Mouse (Mus musculus) hindbrain, embryonic 13.5 days (tissue): ENCODE measurements at regions not wholly inside any gene's neighbourhood (a gene's known extent, or its start where the extent isn't known, plus 50 kb on each side); places are given as distances from the start of the nearest gene placed in this dataset.

Experiments used
- ATAC-seq: fragments of 200-750 bp; cut with Nextera tagmentation; 2 replicates; pipeline ENCODE4 v1.8.0; 2017; ENCODE audit warnings: moderate TSS enrichment; ENCODE audit not compliant: low FRiP score
- H3K27ac ChIP-seq: fragments of 300-500 bp; sonication (generic); 2 replicates; pipeline ENCODE4 v1.5.1; 2015; ENCODE audit warnings: inconsistent platforms, mild to moderate bottlenecking, moderate library complexity
- H3K27me3 ChIP-seq: fragments of 300-500 bp; sonication (generic); 2 replicates; pipeline ENCODE4 v1.6.1; 2015; ENCODE audit warnings: mild to moderate bottlenecking, inconsistent platforms
- H3K36me3 ChIP-seq: fragments of 300-500 bp; sonication (generic); 2 replicates; pipeline ENCODE4 v1.6.1; 2015; ENCODE audit warnings: mild to moderate bottlenecking, inconsistent platforms
- H3K4me1 ChIP-seq: fragments of 300-500 bp; sonication (generic); replicated peaks from 2 replicates; pipeline ENCODE4 v1.6.1; 2015; ENCODE audit warnings: inconsistent platforms
- H3K4me2 ChIP-seq: fragments of 300-500 bp; sonication (generic); 2 replicates; pipeline ENCODE4 v1.6.1; 2015; ENCODE audit warnings: inconsistent platforms, mild to moderate bottlenecking, moderate library complexity
- H3K4me3 ChIP-seq: fragments of 300-500 bp; sonication (generic); 2 replicates; pipeline ENCODE4 v1.5.1; 2015; ENCODE audit warnings: mild to moderate bottlenecking, inconsistent platforms
- H3K9ac ChIP-seq: fragments of 300-500 bp; sonication (generic); 2 replicates; pipeline ENCODE4 v1.6.1; 2015; ENCODE audit warnings: mild to moderate bottlenecking, inconsistent platforms
- H3K9me3 ChIP-seq: fragments of 300-500 bp; sonication (generic); 2 replicates; pipeline ENCODE4 v1.6.1; 2016; ENCODE audit warnings: inconsistent platforms
- WGBS: fragments of 180-500 bp; shearing (Covaris S2); methylation state at CpG from one replicate; pipeline ENCODE4 v1.1.7; 2015; 5-methylcytosine and 5-hydroxymethylcytosine counted together

DNA sequence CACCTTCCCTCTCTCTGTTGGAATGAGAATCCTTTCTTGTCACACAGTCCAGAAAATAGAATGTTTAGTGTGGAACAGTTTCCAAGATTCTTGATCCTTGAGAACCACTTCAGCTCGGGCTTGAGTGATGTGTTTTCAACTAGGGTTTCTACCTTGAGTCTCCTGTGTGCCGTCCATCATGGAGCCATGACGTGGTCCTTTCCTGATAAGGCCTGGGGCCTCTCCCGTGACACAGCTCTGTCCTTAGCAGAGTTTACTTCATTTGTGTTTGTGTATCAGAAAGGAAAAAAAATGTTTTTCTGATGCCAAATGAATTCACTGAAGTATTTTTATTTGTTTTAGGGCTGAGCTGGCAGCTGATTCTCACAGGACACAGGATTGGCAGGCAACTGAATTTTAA is 148.6 kb downstream of the Mettl11b start:
- Histone ChIP-seq H3K4me3 (no peak overlapping the region), H3K9me3 (no peaks in the 10 kb centered on the region), H3K4me1 (peaks cover 4% of the 10 kb centered on the region; the same call in 1 of the 2 replicates), H3K4me2 (no peak overlapping the region), H3K27me3 (no peaks in the 10 kb centered on the region), H3K36me3 (no peaks in the 10 kb centered on the region), H3K9ac (no peak overlapping the region), H3K27ac (no peak overlapping the region)
- WGBS = 89% methylated on average over 4 of the region's 4 CpGs
- no peak for ATAC-seq

- H3K4me3 ChIP-seq = no peak overlapping the region
- 62% methylated on average over 2 of the region's 2 CpGs for WGBS
- no peaks in the 10 kb centered on the region for H3K27me3 ChIP-seq
- H3K4me2 ChIP-seq = no peak overlapping the region
- H3K9me3 ChIP-seq = no peaks in the 10 kb centered on the region
- H3K4me1 ChIP-seq = peaks cover 4% of the 10 kb centered on the region; the same call in 1 of the 2 replicates
- ATAC-seq = no peak
- no peaks in the 10 kb centered on the region for H3K36me3 ChIP-seq
- H3K27ac ChIP-seq = no peak overlapping the region
- no peak overlapping the region for H3K9ac ChIP-seq
These were observed 149.4 kb downstream of the Mettl11b start for GRCm38 (mm10) chr1:163575593-163575992.

DNA sequence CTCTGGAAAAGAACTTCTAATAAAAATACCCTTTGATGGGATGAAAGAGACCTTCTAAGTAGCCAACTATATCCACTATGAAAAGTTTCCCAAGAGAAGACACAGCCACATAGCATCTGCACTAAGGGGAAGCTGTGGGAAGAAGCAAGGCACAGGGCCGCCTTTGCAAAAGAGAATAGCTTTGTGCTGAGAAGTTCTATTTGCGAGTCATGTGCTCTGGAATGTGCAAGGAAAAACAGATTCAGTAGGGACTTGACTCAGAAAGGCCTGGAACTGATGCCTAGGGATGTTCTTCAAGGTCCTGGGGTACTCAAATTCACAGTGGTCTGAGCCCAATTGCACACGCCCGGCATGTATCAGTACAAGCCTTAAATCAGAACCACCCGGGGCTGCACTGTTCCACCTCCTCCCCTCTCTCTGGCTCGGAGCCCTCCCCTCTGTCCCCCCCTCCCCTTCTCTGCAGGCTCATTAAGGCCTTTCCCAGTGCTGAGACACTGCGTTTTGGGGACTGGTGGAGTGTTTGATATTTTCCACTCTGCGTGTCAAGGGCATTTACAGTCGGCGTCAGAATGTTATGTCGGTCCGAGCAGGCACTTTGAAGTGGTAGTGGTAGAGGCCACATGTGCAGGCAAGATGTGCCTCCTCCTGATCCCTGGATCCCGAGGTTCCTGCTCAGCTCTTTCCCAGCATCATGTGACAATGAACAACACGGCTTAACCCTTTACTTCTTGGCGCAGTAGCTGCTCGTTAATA is 150.4 kb downstream of the Mettl11b start:
- no peak overlapping the region for H3K4me3 ChIP-seq
- no peak overlapping the region for H3K9ac ChIP-seq
- WGBS = 68% methylated on average over 16 of the region's 16 CpGs
- H3K36me3 ChIP-seq = no peaks in the 10 kb centered on the region
- peak; percentile 46; the same call in 1 of the 2 replicates for ATAC-seq
- H3K27ac ChIP-seq = no peak overlapping the region
- H3K27me3 ChIP-seq = no peaks in the 10 kb centered on the region
- no peaks in the 10 kb centered on the region for H3K9me3 ChIP-seq
- no peak overlapping the region for H3K4me2 ChIP-seq
- peaks cover 4% of the 10 kb centered on the region; the same call in 1 of the 2 replicates for H3K4me1 ChIP-seq

DNA sequence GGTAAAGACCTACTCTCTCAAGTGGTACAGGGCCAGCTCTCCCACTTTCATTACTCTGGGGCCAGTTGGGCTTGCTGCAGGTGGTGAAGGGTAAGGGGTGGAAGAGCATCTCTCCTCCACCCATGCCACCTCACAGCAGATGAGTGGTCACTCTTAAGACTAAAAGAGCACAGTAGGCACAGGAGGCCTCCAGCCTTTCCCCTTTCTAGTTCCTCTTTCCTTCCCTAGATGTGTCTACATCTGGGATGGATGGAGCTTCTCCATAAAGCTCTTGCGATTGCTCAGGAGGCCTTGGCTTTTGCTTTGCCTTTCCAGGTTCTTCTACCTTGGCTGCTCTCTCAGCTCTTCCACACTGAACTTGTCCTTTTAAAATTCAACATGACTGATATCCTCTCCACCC is 151.5 kb downstream of the Mettl11b start:
- no peak overlapping the region for H3K27ac ChIP-seq
- H3K9ac ChIP-seq = no peak overlapping the region
- no peak overlapping the region for H3K4me3 ChIP-seq
- H3K4me2 ChIP-seq = no peak overlapping the region
- no peak for ATAC-seq
- peaks cover 4% of the 10 kb centered on the region; the same call in 1 of the 2 replicates for H3K4me1 ChIP-seq
- no peaks in the 10 kb centered on the region for H3K27me3 ChIP-seq
- no peaks in the 10 kb centered on the region for H3K36me3 ChIP-seq
- no peaks in the 10 kb centered on the region for H3K9me3 ChIP-seq
- 100% methylated on average over 1 of the region's 1 CpGs for WGBS

DNA sequence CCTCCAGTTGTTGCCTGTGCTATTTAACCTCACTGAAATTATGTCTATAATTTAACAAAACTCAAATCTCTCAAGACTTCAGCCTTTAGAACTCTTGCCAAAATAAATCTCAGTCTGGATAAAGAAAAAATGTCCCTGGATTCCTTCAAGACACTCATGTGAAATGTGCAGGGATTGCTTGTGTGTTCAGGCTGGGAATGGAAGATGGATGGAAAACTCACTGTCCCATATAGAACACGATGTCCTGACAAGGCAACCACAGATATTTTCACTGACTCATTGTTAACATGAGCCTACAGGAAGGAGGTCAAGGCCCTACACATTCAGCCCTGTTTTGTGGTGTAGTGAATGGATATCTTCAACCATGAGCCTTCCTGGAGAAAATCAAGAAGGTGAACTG is 160.3 kb upstream of the Gorab start:
- Histone ChIP-seq H3K36me3 (no peaks in the 10 kb centered on the region), H3K9me3 (no peaks in the 10 kb centered on the region), H3K4me2 (no peak overlapping the region), H3K9ac (no peak overlapping the region), H3K4me1 (no peaks in the 10 kb centered on the region), H3K27ac (no peak overlapping the region), H3K4me3 (no peak overlapping the region), H3K27me3 (no peaks in the 10 kb centered on the region)
- WGBS = 73% methylated on average over 1 of the region's 1 CpGs
- ATAC-seq = no peak

- no peaks in the 10 kb centered on the region for H3K4me1 ChIP-seq
- no peak overlapping the region for H3K4me2 ChIP-seq
- H3K27ac ChIP-seq = no peak overlapping the region
- whole genome bisulfite sequencing = 92% methylated on average over 2 of the region's 2 CpGs
- no peaks in the 10 kb centered on the region for H3K36me3 ChIP-seq
- no peaks in the 10 kb centered on the region for H3K27me3 ChIP-seq
- H3K9me3 ChIP-seq = no peaks in the 10 kb centered on the region
- H3K9ac ChIP-seq = no peak overlapping the region
- no peak for ATAC-seq
- no peak overlapping the region for H3K4me3 ChIP-seq
These were observed 159.6 kb upstream of the Gorab start for GRCm38 (mm10) chr1:163563064-163563463.

DNA sequence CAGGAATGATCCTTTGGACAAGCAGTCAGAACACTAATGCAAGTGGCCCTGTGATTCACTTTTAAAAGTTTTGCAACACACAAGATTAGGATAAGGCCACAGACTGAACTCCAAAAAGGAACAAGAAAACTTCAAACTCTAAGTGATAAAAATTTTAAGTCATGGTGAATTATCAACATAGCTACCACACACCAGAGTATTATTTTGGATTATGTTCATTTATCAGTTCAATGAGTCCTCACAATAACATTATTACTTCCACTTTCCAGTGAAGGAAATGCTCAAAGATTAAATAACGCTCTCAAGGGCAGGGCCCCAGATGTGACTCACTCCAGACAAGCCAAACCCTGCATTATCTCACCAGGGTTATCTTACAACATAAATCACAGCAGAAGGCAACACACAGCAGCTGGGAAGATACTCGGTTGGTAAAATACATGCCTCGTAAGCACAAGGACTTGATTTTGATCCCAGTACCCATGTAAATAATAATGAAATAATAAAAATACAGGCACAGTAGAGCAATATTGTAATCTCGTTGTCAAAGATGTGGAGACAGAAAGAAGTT is 158.8 kb upstream of the Gorab start:
- no peaks in the 10 kb centered on the region for H3K4me1 ChIP-seq
- no peaks in the 10 kb centered on the region for H3K27me3 ChIP-seq
- WGBS = 83% methylated on average over 4 of the region's 4 CpGs
- ATAC-seq = no peak
- no peaks in the 10 kb centered on the region for H3K36me3 ChIP-seq
- H3K9me3 ChIP-seq = no peaks in the 10 kb centered on the region
- H3K9ac ChIP-seq = no peak overlapping the region
- no peak overlapping the region for H3K27ac ChIP-seq
- no peak overlapping the region for H3K4me3 ChIP-seq
- H3K4me2 ChIP-seq = no peak overlapping the region

DNA sequence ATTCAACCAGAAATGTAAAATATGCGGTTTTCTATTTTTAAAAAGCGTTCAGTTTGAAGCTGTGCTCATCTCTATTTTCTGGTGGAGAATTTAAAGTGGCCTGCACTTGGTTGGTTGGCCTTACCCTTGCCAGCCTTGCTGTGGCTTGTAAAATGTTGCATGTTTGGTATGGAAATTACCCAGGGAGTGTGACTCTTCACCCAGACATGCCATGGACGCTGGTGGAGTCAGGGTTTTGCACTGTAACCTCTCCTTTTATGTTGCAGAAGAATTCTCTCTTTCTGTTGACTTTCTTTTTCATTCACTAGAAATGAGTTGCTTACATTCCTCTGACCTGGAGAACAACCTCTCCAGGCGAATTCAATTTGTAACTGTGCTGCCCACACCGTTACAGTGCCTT is 157.5 kb upstream of the Gorab start:
- no peak overlapping the region for H3K27ac ChIP-seq
- H3K9me3 ChIP-seq = no peaks in the 10 kb centered on the region
- no peaks in the 10 kb centered on the region for H3K36me3 ChIP-seq
- no peak overlapping the region for H3K4me2 ChIP-seq
- WGBS = 58% methylated on average over 5 of the region's 5 CpGs
- H3K4me1 ChIP-seq = no peaks in the 10 kb centered on the region
- no peak overlapping the region for H3K9ac ChIP-seq
- ATAC-seq = no peak
- no peaks in the 10 kb centered on the region for H3K27me3 ChIP-seq
- H3K4me3 ChIP-seq = no peak overlapping the region

DNA sequence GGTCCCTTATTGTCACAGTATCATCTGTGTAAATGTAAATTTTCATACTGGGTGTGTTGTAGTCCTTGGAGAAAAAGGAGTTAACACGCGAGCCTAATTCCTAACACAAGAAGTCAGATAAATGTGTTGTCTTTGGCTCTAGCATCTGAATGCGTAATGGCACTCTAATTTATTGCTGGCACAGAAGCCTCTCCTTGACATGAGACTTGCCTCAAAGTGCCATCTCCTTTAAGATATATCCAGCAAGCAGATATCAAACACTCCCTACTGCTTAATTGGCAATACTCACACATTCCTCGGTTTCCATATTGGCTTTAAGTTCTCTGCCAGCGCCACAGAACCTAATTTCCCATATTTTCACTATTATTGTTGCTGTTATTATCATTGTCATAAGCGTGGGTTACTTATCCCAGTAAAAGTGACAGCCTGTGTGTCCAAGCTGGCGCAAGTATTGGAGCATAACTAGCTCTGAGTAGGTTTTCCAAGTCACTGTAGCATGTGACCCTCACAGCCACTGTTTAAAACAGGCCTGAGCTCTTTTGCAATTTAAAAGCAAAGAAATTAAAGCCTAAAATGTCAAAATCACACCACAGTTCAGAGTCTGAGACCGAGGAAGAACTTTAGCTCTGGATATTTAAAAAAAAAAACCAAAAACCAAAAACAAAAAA is 156.9 kb upstream of the Gorab start:
- H3K27ac ChIP-seq = no peak overlapping the region
- WGBS = 92% methylated on average over 8 of the region's 8 CpGs
- H3K4me1 ChIP-seq = no peaks in the 10 kb centered on the region
- no peak overlapping the region for H3K4me2 ChIP-seq
- H3K9me3 ChIP-seq = no peaks in the 10 kb centered on the region
- H3K36me3 ChIP-seq = no peaks in the 10 kb centered on the region
- H3K9ac ChIP-seq = no peak overlapping the region
- H3K4me3 ChIP-seq = no peak overlapping the region
- no peak for ATAC-seq
- no peaks in the 10 kb centered on the region for H3K27me3 ChIP-seq

GRCm38 (mm10) chr1:163557875-163558274 is 154.4 kb upstream of the Gorab start:
- Histone ChIP-seq H3K4me2 (no peak overlapping the region), H3K27me3 (no peaks in the 10 kb centered on the region), H3K9me3 (no peaks in the 10 kb centered on the region), H3K4me3 (no peak overlapping the region), H3K9ac (no peak overlapping the region), H3K27ac (no peak overlapping the region), H3K36me3 (no peaks in the 10 kb centered on the region), H3K4me1 (no peaks in the 10 kb centered on the region)
- 91% methylated on average over 7 of the region's 7 CpGs for WGBS
- ATAC-seq = no peak

DNA sequence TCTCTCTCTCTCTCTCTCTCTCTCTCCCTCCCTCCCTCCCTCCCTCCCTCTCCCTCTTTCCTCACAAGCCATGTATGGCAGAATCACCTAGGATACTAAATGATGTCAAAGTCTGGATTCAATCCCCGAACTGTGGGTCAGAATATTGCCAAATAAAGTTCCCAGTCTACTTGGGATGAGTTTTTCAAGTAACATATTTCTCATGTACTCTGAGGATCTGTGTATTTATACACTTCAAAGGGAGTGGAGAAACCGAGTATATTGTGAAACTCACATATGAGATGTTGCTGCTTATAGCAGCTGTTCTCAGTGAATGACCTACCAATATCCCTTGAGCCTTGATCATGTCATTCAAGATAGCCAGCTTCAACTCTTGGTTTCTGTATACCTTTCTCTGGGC is 151.7 kb upstream of the Gorab start:
- no peak overlapping the region for H3K27ac ChIP-seq
- H3K4me1 ChIP-seq = no peaks in the 10 kb centered on the region
- H3K4me2 ChIP-seq = no peak overlapping the region
- WGBS = 82% methylated on average over 2 of the region's 2 CpGs
- H3K36me3 ChIP-seq = no peaks in the 10 kb centered on the region
- H3K4me3 ChIP-seq = no peak overlapping the region
- ATAC-seq = no peak
- H3K27me3 ChIP-seq = no peaks in the 10 kb centered on the region
- no peaks in the 10 kb centered on the region for H3K9me3 ChIP-seq
- H3K9ac ChIP-seq = no peak overlapping the region

DNA sequence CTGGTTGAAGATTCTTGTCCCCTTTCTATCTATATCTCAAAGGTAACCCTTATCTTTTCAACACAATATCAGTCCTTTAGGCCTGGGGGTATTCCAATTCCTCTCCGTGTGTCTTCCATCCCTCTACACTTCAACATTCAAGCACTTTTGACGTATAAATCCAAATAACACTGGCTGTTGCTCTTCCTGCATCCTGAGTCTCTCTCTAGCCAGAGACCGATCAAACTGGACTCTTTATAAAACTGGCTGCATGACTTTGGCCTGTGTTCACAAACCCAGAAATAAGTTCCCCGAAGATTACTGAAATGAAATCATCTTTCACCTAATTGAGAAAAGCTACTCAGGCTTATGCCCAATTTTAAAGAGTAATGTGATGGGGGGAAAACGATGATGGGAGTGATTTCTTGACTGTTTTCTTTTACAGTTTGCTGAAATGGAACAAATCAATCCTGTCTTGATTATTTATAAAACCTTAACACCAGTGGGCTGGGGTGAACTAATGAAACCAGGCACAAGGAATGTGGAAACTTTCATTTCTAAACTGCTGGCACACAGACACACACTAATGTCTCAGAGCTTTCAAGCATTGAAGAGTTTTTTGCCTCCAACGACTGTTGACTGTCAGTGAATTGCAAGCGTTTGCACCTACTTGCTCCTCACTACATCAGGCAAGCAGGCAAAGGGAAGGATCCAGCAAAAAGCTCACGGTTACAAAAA is 135.5 kb upstream of the Gorab start:
- no peaks in the 10 kb centered on the region for H3K4me1 ChIP-seq
- no peaks in the 10 kb centered on the region for H3K9me3 ChIP-seq
- 86% methylated on average over 8 of the region's 8 CpGs for WGBS
- H3K9ac ChIP-seq = no peak overlapping the region
- H3K27me3 ChIP-seq = no peaks in the 10 kb centered on the region
- no peak overlapping the region for H3K4me3 ChIP-seq
- ATAC-seq = no peak
- no peak overlapping the region for H3K27ac ChIP-seq
- no peaks in the 10 kb centered on the region for H3K36me3 ChIP-seq
- no peak overlapping the region for H3K4me2 ChIP-seq
